Mouse (Mus musculus) erythroblast, embryonic 14.5 days (primary cell): ENCODE measurements around the gene Camk2n1.

Experiments
- GATA1 ChIP-seq: IDR thresholded peaks from 2 replicates; pipeline ENCODE4 v1.6.1; 2012; ENCODE audit warnings: low read length, inconsistent platforms, mixed read lengths
- TAL1 ChIP-seq: IDR thresholded peaks from 3 replicates; pipeline ENCODE4 v1.6.1; 2012; ENCODE audit warnings: low read length, inconsistent platforms, mixed read lengths

- TF ChIP-seq GATA1 (no peak), TAL1 (no peak)
Observed at GRCm38 (mm10) chr4:138411011-138411410, 43.1 kb upstream of the Camk2n1 start.
